Mouse (Mus musculus) retina, adult 2 months (tissue): ENCODE measurements around the gene Spin1.
"Not testable (repeated sequence)": the region's sequence is repeated elsewhere in the genome, so short reads cannot be mapped to it uniquely, and the experiment has no call there.

Experiments used
- DNase-seq: peaks from one replicate; pipeline ENCODE4 v3.0.0-alpha.2; 2012; ENCODE audit warnings: low read depth, low spot score

The Spin1 gene

DNA sequence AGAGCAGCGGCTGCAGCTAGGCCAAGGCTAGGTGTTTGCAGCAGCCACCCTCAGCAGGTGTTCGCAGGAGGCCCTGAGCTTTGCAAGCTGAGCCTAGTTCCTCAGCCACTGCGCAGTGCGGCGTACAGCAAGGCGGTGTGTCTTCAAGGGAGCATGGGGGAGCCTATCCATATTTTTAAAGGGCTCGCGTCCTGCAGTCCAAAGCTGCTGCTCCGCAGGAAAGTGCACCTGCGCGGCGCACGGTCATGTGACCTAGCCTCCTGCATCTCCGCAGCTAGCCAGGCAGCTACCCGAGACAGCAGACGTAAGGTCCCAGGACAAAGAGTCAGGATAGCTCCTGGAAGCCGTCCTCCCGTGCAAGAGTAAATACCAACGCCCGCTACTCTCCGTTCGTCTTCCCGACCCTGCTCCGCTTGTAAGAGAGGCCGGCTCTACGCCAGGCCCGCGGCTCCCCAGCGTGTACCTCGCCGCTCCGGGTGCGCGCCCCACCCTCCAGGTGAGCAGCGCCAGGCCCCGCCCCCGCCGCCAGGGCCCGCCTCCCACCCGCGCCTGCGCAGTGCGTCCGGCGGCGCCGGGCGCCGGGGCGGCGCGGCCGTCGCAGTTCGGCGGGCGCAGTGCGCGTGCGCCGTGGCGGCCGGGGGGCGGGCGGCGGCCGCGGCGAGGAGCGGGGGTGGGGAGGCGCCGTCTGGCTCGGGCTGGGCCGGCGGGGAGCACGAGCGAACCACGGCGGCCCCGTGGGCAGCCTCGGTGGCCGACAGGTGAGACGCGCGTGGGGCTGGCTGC, at the start of gene Spin1:
Gene Spin1, plus strand, starts transcription at position 648 of the 783 bp plus-strand sequence.
- DNase-seq, result peak; percentile 77

DNA sequence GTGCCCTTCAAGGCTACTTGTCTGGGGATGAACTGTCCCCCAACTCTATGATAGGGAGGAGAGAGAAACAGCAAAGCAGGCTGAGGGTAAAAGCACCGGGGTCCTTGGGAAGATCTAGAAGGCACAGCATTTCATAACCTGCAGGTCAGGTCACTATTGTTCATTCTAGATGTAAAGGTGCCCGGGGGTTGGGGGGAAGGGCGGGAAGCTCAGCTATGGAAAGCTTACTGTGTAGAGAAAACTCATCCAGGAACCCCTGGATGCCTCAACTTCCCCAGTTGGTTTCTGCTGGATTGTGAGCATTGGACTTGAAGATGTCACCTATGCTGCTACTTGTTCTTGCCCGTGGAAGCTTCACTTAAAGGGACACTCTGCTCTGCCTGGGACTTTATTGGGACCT, 49.7 kb upstream of the Spin1 start:
- no peak for DNase-seq

DNA sequence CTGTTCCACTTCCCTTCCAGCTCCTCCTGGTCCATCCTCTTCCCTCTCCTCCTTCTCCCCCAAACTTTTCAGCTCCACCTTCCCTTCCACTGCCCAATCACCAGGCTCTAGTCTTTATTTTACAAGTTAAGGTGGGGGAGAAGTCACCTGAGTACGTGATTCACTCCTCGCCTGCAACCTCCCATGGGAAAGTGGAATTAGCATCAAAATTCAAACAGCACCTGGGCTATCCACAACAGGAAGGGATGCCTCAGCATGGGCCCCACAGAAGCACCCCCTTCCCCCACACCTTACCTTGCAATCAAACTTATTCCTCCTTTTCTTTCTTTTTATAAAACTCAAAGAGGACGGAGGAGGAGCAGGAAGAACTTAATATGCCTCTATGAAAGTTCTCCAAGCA, 48.3 kb upstream of the Spin1 start:
- DNase-seq, result no peak

DNA sequence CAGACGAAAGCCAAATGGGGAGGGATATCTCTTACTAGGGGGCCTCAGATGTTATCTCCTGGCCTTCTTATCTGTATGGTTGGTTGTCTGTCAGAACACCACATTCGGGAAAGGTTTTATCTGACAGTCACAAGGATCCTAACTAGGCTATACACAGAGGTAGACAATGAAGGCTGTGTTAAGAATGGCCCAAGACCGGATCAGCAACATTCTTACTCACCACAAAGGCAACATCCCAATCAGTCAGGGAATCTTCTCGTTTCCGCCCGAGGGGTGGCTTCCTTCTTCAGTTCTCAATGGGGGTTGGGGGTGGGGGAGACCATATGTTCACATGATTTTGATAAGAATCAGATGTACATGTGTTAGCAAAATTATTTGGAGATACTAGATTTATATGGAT, 37.7 kb upstream of the Spin1 start:
- no peak for DNase-seq

DNA sequence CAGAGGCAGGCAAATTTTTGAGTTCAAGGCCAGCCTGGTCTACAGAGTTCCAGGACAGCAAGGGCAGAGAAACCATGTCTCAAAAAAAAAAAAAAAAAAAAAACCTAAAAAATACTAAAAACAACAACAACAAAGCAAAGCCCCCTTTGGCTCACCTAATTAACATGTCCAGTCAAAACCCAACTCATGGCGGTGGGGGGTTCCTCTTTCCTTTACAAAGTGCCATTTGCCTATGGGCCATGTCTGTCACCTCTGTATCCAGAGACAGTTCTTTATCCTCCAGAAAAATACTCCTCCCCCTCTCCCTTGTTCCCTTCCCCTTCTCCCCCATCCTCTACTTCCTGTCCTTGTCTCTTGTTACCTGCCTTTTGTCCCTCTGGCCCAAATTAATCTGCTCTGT, 37.0 kb upstream of the Spin1 start:
- DNase-seq, result no peak

DNA sequence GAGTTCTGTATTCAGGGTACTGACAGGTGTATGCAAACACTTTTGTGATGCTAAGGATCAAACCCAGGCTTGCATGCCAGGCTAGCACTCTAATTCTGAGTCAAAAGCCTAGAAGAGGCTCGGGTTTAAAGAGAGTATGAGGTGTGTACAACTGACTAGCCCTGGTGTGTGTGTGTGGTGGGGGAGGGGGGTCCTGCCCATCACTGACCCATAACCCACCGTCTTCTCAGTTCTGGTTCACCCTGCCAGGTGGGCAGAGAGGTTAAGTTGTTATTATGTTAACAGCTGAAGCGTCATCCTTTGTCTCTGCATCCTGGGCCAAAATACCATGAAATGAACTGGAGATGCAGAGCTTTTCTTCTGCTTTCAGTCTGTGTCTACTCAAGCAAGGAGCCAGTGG, 36.3 kb upstream of the Spin1 start:
- no peak for DNase-seq

DNA sequence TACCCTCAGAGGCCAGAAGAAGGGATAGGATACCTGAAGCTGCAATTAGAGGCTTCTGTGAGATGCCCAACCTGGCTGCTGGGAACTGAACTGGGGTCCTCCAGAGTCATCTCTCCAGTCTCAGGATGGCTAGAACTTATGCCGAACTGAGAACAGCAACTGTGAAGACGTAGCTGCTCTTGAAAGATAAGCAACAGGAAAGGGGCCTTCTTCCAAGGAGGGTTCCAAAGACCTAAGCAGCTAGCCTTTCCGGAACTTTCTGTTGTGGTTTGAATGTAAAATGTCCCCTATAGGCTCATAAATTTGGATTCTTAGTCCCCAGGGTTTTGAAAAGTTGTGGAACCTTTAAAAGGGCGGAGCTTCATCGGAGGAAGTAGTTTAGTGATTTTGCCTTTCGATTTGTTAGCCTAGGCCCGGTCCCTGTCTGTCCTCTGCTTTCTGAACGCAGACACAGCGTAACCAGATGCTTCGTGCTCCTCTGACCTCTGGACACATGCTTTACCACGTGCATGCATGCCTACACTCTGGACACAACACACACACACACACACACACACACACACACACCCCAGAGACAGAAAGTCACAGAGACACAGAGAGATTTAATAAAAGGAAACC, 29.5 kb upstream of the Spin1 start:
- no peak for DNase-seq

DNA sequence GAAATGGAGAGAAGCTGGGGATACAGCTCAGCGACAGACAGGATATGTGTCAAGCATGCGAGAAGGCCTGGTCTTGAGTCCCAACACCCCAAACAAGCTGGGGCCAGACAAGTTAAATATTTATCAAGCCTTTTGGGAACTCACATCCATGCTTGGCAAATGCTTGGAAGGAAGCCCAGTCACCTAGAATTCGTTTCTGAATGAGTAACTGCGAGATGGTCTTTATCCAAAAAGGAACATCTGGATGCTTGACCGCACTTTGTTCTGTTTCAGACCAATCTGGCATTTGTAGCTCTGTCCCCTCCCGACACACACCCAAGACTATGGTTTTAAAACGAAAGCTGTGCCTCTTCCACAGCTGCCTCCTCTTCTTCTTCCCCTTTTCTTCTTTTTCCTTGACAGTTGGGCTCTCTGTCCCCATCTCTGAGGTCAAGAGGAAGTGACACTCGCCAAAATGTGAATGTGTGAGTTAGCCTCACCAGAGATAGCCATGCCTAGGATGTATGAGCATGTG, 28.9 kb upstream of the Spin1 start:
- no peak for DNase-seq

DNA sequence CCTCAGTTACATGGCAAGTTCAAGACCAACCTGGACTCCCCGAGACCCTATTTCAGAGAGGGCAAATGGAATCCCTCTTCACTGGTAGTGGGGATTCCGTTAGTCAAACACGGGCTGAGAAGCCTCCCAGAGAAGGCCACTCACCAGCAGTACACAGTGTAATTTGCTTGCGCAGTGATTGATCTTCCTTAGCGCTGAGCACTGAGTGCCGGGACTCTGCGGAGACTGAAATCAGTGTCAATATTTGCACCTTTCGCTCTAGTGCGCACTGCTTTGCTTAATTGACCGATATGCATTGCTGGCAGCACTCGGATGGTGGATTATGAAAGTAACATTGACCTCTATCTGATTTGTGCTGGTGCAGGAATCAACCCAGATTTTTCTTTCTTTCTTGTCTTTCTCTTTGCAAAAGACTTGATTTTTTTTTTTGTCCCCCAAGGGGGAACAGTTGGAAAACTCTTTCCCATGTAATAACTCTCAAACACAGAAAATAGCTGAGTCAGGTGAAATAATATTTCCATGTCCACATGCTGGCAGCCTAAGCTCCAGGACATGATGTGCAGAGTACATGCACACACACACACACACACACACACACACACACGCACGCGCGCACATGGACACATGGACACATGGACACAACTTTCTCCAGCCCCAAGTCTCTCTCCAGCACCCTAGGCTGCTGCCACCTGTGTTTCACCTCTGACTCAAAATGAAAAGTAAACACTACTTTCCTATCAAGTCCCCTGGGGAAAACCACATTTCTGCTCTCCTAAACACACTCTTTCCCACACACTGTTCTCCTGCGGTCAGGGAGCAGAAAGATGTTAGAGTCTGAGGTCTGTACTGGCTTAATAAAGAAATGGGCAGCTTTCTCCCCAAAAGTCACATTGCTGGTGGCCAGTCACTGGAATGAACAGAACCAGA, 27.5 kb upstream of the Spin1 start:
- no peak for DNase-seq

DNA sequence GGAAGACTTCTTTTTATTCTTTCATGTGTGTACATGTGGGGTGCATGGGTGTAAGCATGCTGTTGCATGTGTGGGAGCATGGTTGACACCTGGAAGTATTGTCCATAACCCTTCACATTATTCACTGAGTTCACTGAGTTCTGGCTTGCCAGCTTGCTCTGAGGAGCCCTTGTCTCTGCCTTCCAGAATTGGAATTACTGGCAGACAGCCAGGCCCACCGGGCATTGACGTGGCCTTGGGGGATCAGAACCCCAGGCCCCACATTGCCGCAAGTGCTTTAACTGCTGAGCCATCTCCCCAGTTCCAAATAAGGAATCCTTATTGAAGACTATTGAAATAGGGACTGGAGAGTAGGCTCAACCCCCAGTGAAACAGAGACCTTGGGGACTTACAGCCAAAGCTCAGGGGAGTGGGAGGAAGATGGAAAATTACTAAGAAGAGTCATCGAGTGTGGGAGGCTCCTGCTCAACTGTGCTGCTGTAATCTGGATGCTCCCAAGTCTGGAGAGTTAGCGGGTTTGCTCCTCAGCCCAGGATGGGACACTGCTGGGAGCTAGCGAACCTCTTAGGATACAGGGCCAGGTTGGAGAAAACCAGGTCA, 26.5 kb upstream of the Spin1 start:
- DNase-seq, result no peak

DNA sequence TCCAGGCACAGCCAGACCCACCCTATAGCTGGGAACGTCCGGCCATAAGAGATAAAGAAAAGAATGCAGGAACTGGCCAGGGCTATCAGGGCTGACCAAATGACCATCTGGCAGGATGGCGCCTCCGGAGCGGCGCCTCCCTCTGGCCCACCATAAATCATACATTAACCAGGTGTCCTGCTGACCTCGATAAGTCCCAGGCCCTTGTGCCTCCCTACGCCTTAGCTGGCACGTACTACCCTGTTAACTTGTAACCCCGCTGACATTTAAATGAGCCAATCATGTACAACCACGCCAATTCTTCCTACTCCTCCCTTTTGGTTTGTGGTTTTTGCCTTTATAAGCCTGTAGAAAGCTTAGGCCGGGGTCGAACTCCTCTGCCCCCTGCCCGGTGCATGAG, 24.5 kb upstream of the Spin1 start:
- DNase-seq, result not testable (repeated sequence)

DNA sequence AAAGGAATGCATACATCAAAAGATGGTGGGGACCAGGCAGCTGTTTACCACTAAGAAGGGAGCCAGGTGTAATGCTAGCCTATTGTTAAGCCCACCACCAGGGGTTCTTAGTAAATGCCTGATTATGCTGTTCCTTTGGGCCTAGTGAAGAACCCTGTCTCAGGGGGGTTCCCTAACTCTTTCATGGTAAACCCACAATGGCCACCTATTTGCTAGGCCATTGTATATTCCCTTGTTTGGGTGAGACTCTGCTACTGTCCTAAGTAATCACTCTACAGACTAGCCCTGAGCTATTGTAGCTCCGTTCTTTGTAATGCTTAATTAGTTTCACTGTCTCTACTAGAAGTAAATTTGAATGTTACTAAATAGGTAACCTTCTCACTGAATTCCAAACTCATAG, 22.1 kb upstream of the Spin1 start:
- DNase-seq, result not testable (repeated sequence)

DNA sequence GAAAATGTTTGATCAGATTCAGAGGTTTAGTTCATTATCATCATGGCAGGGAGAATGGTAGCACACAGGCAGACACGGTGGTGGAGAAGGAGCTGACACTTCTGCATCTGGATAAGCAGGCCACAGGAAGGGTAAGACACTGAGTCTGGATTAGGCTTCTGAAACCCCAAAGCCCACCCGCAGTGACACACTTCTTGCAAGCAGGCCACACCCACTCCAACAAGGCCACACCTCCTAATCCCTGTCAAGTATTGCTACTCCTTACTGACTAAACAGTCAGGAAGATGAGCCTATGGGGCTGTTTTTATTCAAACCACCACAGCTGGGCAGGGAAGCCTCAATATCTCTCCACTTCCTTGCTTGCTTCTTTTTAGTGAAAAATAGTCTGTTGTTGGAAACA, 19.9 kb upstream of the Spin1 start:
- DNase-seq, result no peak

DNA sequence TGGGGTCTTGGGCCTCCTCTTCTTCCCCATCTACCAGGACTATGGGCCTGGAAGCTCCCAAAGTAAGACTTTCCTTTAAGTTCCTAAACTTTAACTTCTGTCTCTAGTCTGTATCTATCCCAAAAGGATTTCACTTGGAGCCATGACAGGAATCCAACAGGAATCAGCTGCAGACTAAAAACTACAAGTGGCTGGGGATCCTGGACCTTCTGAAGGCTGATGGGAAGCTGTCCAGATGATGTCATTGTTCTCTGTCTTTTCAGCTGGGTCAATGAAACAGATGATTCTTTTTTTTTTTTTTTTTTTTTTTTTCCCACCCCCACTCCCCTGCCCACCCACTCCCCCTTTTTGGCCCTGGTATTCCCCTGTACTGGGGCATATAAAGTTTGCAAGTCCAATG, 16.4 kb upstream of the Spin1 start:
- no peak for DNase-seq

DNA sequence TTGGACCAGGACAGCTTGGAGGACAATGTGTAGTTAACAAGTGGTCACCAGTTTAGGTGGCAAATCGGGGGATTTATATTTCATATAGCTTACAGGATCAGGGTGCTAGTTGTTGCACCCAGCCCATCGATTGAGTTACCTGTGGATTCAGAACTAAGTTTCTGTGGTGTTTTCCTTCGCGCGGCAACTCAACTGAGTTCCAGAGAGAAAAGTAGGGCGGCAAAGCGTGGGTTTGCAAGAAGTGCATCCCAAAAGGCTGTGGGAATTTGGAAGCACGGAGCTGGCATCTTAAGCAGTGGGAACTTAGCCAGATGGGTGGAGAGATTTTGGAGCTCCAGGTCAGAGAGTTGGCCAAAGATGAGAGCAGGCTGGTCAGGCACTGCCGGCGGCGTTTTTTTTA, 14.7 kb upstream of the Spin1 start:
- DNase-seq, result no peak

DNA sequence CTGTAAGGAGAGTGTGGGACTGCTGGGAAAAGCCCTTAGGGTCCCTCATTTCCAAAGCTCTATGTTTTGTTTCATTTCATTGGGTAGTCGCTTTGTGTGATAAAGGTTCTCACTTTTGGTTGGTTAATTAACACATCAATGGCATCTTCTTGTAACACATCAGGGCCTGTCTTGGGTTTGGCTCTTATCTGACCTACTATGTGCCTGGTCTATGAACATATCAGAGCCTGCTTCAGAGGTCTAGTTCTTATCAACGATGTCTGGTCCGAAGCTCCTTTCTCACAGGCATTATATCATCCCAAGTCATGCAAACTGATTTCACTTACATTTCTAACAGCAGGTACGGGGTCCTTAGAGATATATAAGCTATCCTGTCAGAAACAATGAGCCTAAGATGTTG, 13.4 kb upstream of the Spin1 start:
- DNase-seq, result no peak

DNA sequence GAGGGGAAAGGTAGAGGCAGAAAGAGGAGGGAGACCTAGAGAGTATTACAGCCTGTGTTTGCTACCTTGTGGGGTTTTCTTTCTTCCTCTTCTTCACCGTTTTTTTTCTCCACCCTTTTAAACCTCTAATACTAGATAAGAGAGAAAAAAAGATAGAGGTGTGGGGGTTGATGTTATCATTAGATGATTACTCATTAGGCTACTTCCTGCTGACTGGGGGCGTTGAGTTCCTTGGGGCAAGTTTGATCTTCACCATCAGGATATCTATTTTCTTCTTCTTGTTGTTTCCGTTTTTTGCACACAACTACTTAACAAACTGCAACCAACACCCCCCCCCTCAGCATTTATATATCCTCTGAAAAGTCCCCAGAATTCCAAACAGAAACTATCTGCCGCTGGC, 12.5 kb upstream of the Spin1 start:
- no peak for DNase-seq

DNA sequence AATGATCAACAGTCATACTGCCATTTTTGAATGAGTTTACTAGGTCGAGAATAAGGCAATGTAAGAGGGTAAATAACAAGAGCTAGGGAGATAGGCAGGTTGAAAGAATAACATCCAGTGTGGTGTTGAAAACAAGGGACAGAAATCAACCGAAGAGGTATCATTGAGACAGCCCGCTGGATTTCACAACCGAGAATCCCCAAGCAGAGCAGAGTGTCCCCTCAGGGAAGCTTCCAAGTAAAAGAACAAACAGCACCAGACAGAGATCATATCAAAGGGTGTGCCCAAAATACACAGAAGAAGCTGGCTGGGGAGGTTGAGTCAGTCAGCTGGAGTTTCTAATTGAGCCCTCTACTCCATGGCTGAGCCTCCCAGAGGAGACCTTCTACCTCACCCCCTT, 11.6 kb upstream of the Spin1 start:
- no peak for DNase-seq

DNA sequence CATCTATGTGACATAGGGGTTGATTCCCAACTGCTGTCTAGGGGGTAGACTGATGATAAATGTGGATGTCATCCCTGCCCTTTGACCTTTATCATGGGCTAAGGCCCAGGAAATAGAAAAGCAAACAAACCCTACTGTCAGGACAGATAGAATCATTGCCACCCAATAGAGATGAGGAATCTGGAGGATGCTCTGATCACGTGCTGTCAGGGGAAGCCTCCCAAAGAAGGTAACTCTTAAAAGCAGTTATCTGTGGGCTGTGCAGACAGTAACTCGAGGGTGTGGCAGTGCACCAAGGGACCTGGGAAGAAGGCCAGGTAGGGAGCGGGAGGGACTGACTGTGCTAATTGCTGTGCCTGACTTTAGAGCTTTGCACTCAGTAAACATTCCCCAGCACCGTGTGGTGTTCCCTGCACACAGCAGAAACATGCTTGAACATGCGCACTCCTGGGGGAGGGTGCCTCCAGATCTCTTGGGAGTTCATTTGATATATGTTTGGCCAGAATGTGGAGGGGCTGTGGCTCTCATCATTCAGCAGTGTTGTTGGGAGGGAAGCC, 10.5 kb upstream of the Spin1 start:
- DNase-seq, result no peak

DNA sequence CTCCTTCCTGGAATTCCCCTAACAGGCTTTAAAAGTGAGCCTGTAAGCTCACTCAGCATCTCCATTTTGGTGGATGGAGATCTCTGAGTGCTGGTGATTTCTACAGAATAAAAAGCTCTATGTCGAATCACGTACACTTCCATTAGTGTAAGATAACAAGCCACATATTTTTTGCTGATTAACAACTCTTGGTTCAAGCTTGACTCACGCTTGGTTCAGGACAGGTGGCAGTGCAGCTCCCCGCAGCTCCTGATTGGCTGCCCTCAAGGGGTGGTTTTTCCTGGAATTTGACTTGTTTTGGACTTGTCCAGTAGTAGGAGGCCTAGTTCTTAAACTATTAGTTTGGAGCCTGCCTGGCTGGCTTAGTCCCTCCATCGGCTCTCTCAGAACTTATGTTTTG, 7.2 kb upstream of the Spin1 start:
- DNase-seq, result no peak
